Mouse (Mus musculus): ENCODE measurements at regions not wholly inside any gene's neighbourhood (a gene's known extent, or its start where the extent isn't known, plus 50 kb on each side); places are given as distances from the start of the nearest gene placed in this dataset.

DNA sequence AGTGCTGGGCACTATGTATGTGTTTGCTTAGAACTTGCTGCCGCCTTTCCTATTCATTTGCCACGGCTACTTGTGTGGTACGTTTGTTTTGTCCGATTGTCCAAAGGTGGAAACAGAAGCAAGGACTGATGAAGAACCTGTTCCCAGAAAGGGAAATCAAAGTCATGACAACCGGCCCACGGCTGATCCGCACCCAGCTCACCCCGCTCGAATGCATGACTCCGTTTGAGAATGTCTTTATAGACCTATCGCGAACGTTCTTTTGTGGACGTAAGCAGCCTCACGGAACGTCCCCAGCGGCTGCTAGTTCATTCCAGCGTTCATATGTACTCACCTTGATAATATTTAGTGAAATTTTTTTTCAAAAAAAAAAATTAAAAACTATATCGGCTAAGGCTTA is 149.9 kb upstream of the Ajap1 start:
- H3K9ac ChIP-seq (replicated peaks) = no peak overlapping the region
- 80% methylated on average over 19 of the region's 19 CpGs for WGBS (ENCODE audit: insufficient replicate concordance)
- no peak overlapping the region for H3K27ac ChIP-seq
- ATAC-seq (ENCODE audit: insufficient read depth) (no peak), DNase-seq (ENCODE audit: low read depth in 3 of 3, low spot score in 3 of 3) (no peak)
- H3K9me3 ChIP-seq (ENCODE audit: control insufficient read depth, low read length) = no peaks in the 10 kb centered on the region
- TF ChIP-seq EP300 (IDR thresholded peaks at IDR 0.05; ENCODE audit: low read depth) = no peak
- no peak for TF ChIP-seq CTCF (IDR thresholded peaks at IDR 0.05; ENCODE audit: low read depth)
- no peaks in the 10 kb centered on the region for H3K27me3 ChIP-seq (ENCODE audit: control insufficient read depth, insufficient read depth, low read length)
- no peaks in the 10 kb centered on the region for H3K4me1 ChIP-seq (replicated peaks; ENCODE audit: control insufficient read depth in 2 of 2, insufficient read depth in 2 of 2, low read length in 1 of 2)
- no peak overlapping the region for H3K4me3 ChIP-seq (ENCODE audit: insufficient read depth in 1 of 2, low read depth in 2 of 2, low read length in 2 of 2)
- no peaks in the 10 kb centered on the region for H3K36me3 ChIP-seq (replicated peaks; ENCODE audit: control insufficient read depth, insufficient read depth, low read depth)
- no peak overlapping the region for H3K4me2 ChIP-seq (ENCODE audit: low read depth)

DNA sequence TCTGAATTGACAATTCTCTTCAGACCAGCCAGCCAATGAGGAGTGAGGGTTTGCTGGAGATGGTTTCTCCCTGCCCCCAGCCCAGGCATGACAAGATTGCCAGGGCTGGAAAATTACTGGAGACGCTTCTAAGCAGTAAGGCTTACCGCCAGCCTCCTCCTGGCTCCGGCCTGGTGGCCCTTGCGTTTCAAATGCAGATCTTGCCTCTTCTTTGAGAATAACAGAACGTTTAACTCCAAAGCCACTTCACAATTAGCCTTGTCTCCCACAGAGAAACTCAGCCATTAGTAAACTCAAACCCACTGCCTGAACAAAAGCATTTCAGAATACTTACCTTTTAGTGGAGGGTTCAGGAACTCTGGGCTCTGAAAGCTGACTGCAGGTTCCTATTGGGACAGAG is 150.6 kb upstream of the Ajap1 start:
- Histone ChIP-seq H3K9me3 (ENCODE audit: control insufficient read depth, low read length) (no peaks in the 10 kb centered on the region), H3K27me3 (ENCODE audit: control insufficient read depth, insufficient read depth, low read length) (no peaks in the 10 kb centered on the region), H3K27ac (no peak overlapping the region), H3K4me2 (ENCODE audit: low read depth) (no peak overlapping the region), H3K36me3 (replicated peaks; ENCODE audit: control insufficient read depth, insufficient read depth, low read depth) (no peaks in the 10 kb centered on the region), H3K4me3 (ENCODE audit: insufficient read depth in 1 of 2, low read depth in 2 of 2, low read length in 2 of 2) (no peak overlapping the region), H3K9ac (replicated peaks) (no peak overlapping the region), H3K4me1 (replicated peaks; ENCODE audit: control insufficient read depth in 2 of 2, insufficient read depth in 2 of 2, low read length in 1 of 2) (no peaks in the 10 kb centered on the region)
- 35% methylated on average over 5 of the region's 5 CpGs for WGBS (ENCODE audit: insufficient replicate concordance)
- ATAC-seq (ENCODE audit: insufficient read depth) (no peak), DNase-seq (ENCODE audit: low read depth in 3 of 3, low spot score in 3 of 3) (no peak)
- TF ChIP-seq CTCF (IDR thresholded peaks at IDR 0.05; ENCODE audit: low read depth) (no peak), EP300 (IDR thresholded peaks at IDR 0.05; ENCODE audit: low read depth) (no peak)

DNA sequence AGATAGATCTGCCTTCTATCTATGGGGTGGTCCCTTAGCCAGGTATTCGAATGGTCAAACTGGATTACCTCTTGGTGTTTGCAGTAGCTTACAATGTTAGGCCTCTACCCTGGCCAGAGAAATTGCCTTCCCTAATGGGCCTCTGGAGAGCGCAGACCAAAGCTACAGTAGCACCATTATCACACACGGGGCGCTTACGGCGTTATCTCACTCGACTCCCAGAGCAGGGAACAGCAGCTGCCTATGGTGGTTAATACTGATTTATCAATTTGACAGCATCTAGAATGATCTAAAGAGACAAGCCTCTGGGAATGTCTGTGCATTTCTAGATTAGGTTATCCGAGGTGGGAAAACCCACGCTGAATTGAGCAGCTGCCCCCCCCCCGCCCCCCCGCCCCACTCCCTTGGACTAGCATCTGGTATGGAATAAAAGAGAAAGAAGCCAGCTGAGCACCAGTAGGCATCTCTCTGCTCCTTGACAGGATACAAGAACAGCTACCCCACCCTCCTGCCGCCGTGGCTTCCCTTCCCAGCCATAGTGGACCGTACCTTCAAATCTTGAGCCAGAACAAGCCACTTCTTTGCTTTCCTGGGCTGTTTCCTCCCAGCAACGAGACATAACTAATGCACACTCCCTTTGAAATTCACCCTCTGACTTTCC is 151.7 kb upstream of the Ajap1 start:
- 34% methylated on average over 15 of the region's 15 CpGs for WGBS (ENCODE audit: insufficient replicate concordance)
- no peak for ATAC-seq (ENCODE audit: insufficient read depth)

DNA sequence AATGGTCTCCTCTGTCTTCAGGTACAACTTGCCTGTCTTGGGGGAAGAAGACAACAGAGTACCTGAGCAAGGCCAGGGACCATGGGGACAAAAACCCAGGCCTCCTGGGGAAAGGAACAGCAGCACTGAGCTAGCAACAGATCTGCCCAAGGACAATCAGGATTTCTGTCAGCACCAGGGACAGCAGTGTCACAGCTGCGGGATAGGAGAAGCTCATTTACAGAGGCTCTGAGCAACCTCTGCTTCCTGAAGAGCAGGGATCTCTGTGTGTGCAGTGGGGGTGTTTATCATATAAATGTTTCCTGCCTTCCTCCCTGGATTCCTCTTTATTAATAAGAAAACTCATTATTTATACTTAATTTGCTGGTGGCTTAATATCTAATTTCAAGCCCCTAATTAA is 155.4 kb upstream of the Ajap1 start:
- H3K4me2 ChIP-seq (ENCODE audit: low read depth) = no peak overlapping the region
- no peaks in the 10 kb centered on the region for H3K36me3 ChIP-seq (replicated peaks; ENCODE audit: control insufficient read depth, insufficient read depth, low read depth)
- H3K4me1 ChIP-seq (replicated peaks; ENCODE audit: control insufficient read depth in 2 of 2, insufficient read depth in 2 of 2, low read length in 1 of 2) = no peaks in the 10 kb centered on the region
- no peaks in the 10 kb centered on the region for H3K27me3 ChIP-seq (ENCODE audit: control insufficient read depth, insufficient read depth, low read length)
- H3K9ac ChIP-seq (replicated peaks) = no peak overlapping the region
- 0% methylated on average over 1 of the region's 1 CpGs for WGBS (ENCODE audit: insufficient replicate concordance)
- H3K27ac ChIP-seq = no peak overlapping the region
- TF ChIP-seq CTCF (IDR thresholded peaks at IDR 0.05; ENCODE audit: low read depth) (no peak), EP300 (IDR thresholded peaks at IDR 0.05; ENCODE audit: low read depth) (no peak)
- H3K4me3 ChIP-seq (ENCODE audit: insufficient read depth in 1 of 2, low read depth in 2 of 2, low read length in 2 of 2) = no peak overlapping the region
- no peaks in the 10 kb centered on the region for H3K9me3 ChIP-seq (ENCODE audit: control insufficient read depth, low read length)
- DNase-seq (ENCODE audit: low read depth in 3 of 3, low spot score in 3 of 3) = no peak
- ATAC-seq (ENCODE audit: insufficient read depth) = no peak

More for the DNA sequence above, 151.7 kb upstream of the Ajap1 start:
- no peak overlapping the region for H3K4me3 ChIP-seq (ENCODE audit: insufficient read depth in 1 of 2, low read depth in 2 of 2, low read length in 2 of 2)
- no peak for TF ChIP-seq CTCF (IDR thresholded peaks at IDR 0.05; ENCODE audit: low read depth)
- TF ChIP-seq EP300 (IDR thresholded peaks at IDR 0.05; ENCODE audit: low read depth) = no peak
- H3K4me1 ChIP-seq (replicated peaks; ENCODE audit: control insufficient read depth in 2 of 2, insufficient read depth in 2 of 2, low read length in 1 of 2) = no peaks in the 10 kb centered on the region
- H3K27ac ChIP-seq = no peak overlapping the region
- no peak for DNase-seq (ENCODE audit: low read depth in 3 of 3, low spot score in 3 of 3)
- H3K9ac ChIP-seq (replicated peaks) = no peak overlapping the region
- H3K9me3 ChIP-seq (ENCODE audit: control insufficient read depth, low read length) = no peaks in the 10 kb centered on the region
- H3K27me3 ChIP-seq (ENCODE audit: control insufficient read depth, insufficient read depth, low read length) = no peaks in the 10 kb centered on the region
- no peak overlapping the region for H3K4me2 ChIP-seq (ENCODE audit: low read depth)
- no peaks in the 10 kb centered on the region for H3K36me3 ChIP-seq (replicated peaks; ENCODE audit: control insufficient read depth, insufficient read depth, low read depth)

DNA sequence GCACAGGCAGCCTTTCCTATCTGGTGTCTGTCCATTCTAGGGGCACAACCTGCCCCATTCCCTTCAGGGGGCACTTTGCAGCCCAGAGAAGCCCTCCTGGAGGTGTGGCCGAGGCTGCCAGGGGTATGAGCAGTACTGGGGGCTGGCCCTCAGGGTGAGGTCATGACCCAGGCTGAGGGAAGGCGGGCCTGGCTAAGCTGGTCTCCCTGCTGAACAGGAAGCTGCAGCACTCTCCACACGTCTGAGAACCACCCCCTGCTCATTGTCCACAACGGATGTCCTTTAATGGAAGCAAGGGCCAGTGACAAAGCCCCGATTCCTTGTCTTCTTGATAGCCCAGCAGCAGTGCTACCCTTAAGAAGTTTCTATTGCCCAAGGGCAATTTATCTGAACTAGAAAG is 169.2 kb upstream of the Ajap1 start:
- no peaks in the 10 kb centered on the region for H3K36me3 ChIP-seq (replicated peaks; ENCODE audit: control insufficient read depth, insufficient read depth, low read depth)
- no peak overlapping the region for H3K4me2 ChIP-seq (ENCODE audit: low read depth)
- H3K27ac ChIP-seq = no peak overlapping the region
- H3K9ac ChIP-seq (replicated peaks) = no peak overlapping the region
- DNase-seq (ENCODE audit: low read depth in 3 of 3, low spot score in 3 of 3) (no peak), ATAC-seq (ENCODE audit: insufficient read depth) (no peak)
- no peaks in the 10 kb centered on the region for H3K9me3 ChIP-seq (ENCODE audit: control insufficient read depth, low read length)
- H3K27me3 ChIP-seq (ENCODE audit: control insufficient read depth, insufficient read depth, low read length) = no peaks in the 10 kb centered on the region
- WGBS (ENCODE audit: insufficient replicate concordance) = 8% methylated on average over 5 of the region's 5 CpGs
- H3K4me1 ChIP-seq (replicated peaks; ENCODE audit: control insufficient read depth in 2 of 2, insufficient read depth in 2 of 2, low read length in 1 of 2) = no peaks in the 10 kb centered on the region
- no peak overlapping the region for H3K4me3 ChIP-seq (ENCODE audit: insufficient read depth in 1 of 2, low read depth in 2 of 2, low read length in 2 of 2)
- no peak for TF ChIP-seq CTCF (IDR thresholded peaks at IDR 0.05; ENCODE audit: low read depth)
- no peak for TF ChIP-seq EP300 (IDR thresholded peaks at IDR 0.05; ENCODE audit: low read depth)
